Mouse (Mus musculus) spleen, adult 2 months (tissue): Measurements from ENCODE around the gene Lig1. TPM values are rescaled to one million over a fixed set of nuclear protein-coding genes. Genes with fewer than 3 reads are reported as not detected.
"Not testable (repeated sequence)": the region's sequence is repeated elsewhere in the genome, so short reads cannot be mapped to it uniquely, and the experiment has no call there.

ENCODE experiments used
- DNase-seq, 2 experiments: peaks; one replicate each; pipeline versions ENCODE4 v3.0.0 to v3.0.0-alpha.2; 2012 to 2021; ENCODE audit warnings: low spot score in 2 of 2, low read depth in 1 of 2
- H3K27ac ChIP-seq: fragments of 200-500 bp; 2 replicates; pipeline ENCODE4 v1.5.1; 2012; ENCODE audit warnings: low read length, inconsistent platforms; ENCODE audit not compliant: insufficient read depth
- H3K27me3 ChIP-seq: fragments of 200-500 bp; 2 replicates; pipeline ENCODE4 v1.6.1; 2012; ENCODE audit warnings: mild to moderate bottlenecking, moderate library complexity, low read length, inconsistent platforms; ENCODE audit not compliant: control insufficient read depth, insufficient read depth
- H3K36me3 ChIP-seq: fragments of 200-500 bp; 2 replicates; pipeline ENCODE4 v1.6.1; 2012; ENCODE audit warnings: mild to moderate bottlenecking, low read length, inconsistent platforms; ENCODE audit not compliant: control insufficient read depth, insufficient read depth
- H3K4me1 ChIP-seq: fragments of 200-500 bp; 2 replicates; pipeline ENCODE4 v1.6.1; 2011; ENCODE audit warnings: inconsistent platforms; ENCODE audit not compliant: control insufficient read depth, insufficient read depth, insufficient read length
- H3K4me3 ChIP-seq: fragments of 200-500 bp; 2 replicates; pipeline ENCODE4 v1.5.1; 2011; ENCODE audit warnings: mild to moderate bottlenecking, inconsistent platforms; ENCODE audit not compliant: insufficient read depth, insufficient read length; ENCODE audit errors: extremely low read depth
- CTCF ChIP-seq: fragments of 200-500 bp; IDR thresholded peaks from 2 replicates; pipeline ENCODE4 v1.5.1; 2011; ENCODE audit warnings: mild to moderate bottlenecking, inconsistent platforms; ENCODE audit not compliant: insufficient read depth, insufficient read length, insufficient replicate concordance; ENCODE audit errors: extremely low read depth
- POLR2A ChIP-seq: fragments of 200-500 bp; IDR thresholded peaks from 2 replicates; pipeline ENCODE4 v1.6.1; 2011; ENCODE audit warnings: low read depth, low read length, inconsistent platforms
- WGBS: fragments of 180-500 bp; shearing (Covaris S2); methylation state at CpG from one replicate; pipeline ENCODE4 v1.1.7; 2018; 5-methylcytosine and 5-hydroxymethylcytosine counted together
- polyA plus RNA-seq: library from polyadenylated mRNA; depleted of rRNA; stranded (reverse); fragments of >200 nt; gene quantifications from 2 replicates; pipeline ENCODE4 v1.2.3, GENCODE M21; 2012

The Lig1 gene
- polyA plus RNA-seq, 1 experiment = 9.3 TPM

DNA sequence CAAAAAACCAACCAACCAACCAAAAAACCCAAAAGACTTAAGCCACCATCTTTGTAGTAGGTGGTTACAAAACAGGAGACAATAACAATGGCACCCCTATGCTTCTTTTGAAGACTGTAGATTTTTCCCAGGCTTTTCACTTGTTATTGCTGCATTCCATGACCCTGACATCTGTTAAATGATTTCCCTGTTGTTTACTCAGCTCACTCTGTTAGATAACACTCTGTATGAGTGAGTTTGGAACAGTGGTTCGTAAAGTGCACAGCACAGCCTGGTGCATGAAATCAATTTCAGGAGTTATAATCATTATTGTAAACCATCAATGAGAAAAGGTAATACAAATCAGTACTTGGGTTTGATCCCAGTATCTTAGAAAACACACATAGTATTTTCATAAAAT, 5.4 kb upstream of the Lig1 start:
- TF ChIP-seq POLR2A (no peak), CTCF (no peak)

DNA sequence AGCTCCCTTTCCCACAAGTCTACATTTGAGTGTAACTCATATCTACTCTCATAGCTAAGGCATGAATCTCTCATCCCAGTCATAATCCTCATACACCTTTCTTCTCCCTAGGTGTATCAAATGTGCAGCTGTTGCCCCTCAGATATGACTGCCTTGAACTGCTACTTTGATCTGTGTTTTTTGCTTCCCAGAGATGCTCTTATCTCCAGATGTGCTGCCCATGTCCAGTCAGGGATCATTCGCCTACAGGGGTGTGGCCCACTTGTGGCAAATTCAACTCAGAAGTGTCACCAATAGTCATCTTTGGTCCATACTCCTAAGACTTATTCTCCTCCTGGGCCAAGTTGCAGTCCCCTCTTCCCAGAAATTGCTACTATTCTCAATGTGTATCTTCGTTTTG, 750 bp downstream of the Lig1 start:
- Histone ChIP-seq H3K36me3 (no peaks in the 10 kb centered on the region), H3K4me1 (peaks cover 2% of the 10 kb centered on the region; the same call in 1 of the 2 replicates), H3K4me3 (peak overlapping the region; percentile 73), H3K27me3 (no peaks in the 10 kb centered on the region), H3K27ac (peak overlapping the region; percentile 76; the same call in 1 of the 2 replicates)
- DNase-seq = no peak
- no peak for TF ChIP-seq POLR2A
- no peak for TF ChIP-seq CTCF
- WGBS = 26% methylated on average over 2 of the region's 2 CpGs

More for the DNA sequence above, 5.4 kb upstream of the Lig1 start:
- Histone ChIP-seq H3K27me3 (no peaks in the 10 kb centered on the region), H3K4me1 (no peaks in the 10 kb centered on the region), H3K4me3 (no peak overlapping the region), H3K36me3 (no peaks in the 10 kb centered on the region), H3K27ac (no peak overlapping the region)
- WGBS = 92% methylated on average over 1 of the region's 1 CpGs
- DNase-seq = no peak

DNA sequence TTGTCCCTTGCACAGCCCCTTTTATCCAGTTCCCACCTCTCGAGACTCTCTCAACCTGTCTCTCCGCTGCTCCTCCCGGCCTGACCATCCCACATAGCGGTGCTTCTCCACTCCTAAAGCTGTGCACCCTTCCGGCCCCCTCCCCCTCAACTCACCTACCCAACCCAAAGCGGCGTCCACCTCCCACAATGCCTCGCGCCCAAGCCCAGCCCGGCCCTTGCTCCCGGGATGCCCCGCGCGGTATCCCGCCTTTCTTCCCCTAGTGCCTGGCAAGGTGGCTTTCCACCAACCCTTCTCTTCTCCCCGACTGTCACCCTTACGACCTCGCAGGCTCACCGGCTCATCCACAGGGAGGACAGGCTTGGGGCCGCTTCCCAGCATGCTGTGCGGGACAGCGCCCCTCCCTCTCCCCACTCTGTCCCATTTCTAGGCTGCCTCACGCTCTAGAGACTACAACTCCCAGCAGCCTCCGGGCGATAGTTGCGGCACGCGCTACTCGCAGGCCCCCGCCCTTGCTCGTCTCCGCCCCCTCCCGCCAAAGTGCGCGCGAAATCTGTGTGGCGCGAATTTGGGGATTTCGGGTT, 1.3 kb downstream of the Lig1 start, which contains the start of gene Zswim9:
Gene Zswim9, minus strand, starts transcription at position 414 of the 584 bp plus-strand sequence.
- under 1% methylated on average over 39 of the region's 39 CpGs for WGBS
- H3K27ac ChIP-seq = peak within 1 kb of the TSS; percentile 76
- TF ChIP-seq POLR2A (peak; percentile 44; the same call in 1 of the 2 replicates), CTCF (no peak)
- DNase-seq = peak; percentile 81 to 93
- H3K27me3 ChIP-seq = no peaks in the 10 kb centered on the region
- no peaks in the 10 kb centered on the region for H3K36me3 ChIP-seq
- H3K4me1 ChIP-seq = peaks cover 2% of the 10 kb centered on the region; the same call in 1 of the 2 replicates
- peak within 1 kb of the TSS; percentile 73 for H3K4me3 ChIP-seq

DNA sequence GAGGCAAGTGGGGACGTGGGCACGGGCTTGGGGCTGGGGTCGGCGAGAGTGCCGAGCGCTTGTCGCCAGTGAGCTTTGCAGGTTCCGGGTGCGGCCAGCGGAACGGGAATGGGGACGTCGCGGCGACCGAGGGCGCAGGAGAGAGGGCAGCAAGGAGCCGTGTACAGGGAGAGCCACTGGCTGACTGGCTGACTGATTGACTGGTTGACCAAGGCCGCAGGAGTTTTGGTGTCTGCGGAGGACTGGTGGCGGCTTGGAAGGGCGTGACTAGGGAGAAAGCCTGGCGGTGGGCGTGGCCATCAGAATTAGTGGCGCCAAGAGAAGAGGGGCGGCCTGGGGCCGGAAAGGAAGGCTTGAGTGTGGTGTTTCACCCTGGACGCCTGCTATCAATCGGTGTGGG, 1.9 kb downstream of the Lig1 start:
- H3K4me1 ChIP-seq, H3K27ac ChIP-seq, H3K27me3 ChIP-seq, H3K36me3 ChIP-seq, DNase-seq: not testable (repeated sequence)
- H3K4me3 ChIP-seq = peak overlapping the region; percentile 73
- WGBS = 2% methylated on average over 15 of the region's 29 CpGs

DNA sequence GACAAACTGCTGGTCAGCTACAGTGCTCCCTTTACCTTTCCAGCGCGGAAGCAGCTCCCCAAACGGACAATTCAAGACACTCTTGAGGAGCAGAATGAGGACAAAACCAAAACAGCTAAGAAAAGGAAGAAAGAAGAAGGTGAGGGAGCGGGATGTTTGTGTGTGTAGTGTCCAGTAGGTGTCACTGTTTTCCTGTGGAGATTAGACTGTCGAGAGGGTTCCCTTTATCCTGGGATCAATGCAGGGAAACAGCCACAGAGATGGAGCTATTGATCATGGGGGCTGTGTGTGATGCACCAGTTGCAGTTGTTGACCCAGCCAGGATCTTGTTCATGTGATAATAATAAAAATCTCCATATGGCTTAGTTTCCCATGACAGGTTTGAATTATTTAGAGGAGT, 11.5 kb downstream of the Lig1 start:
- TF ChIP-seq CTCF (peak; percentile 32; the same call in 1 of the 2 replicates), POLR2A (no peak)
- DNase-seq = no peak
- no peak overlapping the region for H3K27ac ChIP-seq
- H3K4me1 ChIP-seq = no peaks in the 10 kb centered on the region
- WGBS = 75% methylated on average over 5 of the region's 5 CpGs
- no peak overlapping the region for H3K4me3 ChIP-seq
- peaks cover 6% of the 10 kb centered on the region for H3K36me3 ChIP-seq
- H3K27me3 ChIP-seq = no peaks in the 10 kb centered on the region

DNA sequence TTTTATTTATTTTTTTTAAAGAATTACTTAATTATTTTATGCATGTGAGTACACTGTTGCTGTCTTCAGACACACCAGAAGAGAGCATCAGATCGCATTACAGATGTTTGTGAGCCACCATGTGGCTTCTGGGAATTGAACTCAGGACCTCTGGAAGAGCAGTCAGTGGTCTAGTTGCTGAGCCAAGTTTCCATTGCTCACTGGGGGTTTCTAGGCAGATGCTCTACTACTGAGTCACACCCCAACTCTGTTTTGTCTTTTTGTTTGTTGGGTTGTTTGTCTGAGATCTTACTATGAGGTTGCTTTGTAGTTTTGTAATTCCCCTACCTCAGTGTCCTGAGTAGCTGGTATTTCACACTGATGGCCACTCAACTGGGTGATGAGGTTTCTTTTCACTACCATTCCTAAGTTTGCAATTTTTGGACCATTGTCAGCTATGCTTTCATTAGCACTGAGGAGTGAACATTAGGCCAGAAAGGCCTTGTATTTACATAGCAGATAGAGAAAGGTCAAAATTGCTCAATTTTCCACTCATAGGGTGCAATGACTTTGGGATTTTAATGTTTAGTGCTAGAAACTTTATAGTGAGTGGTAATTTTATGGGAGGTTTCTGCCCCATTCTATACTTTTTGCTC, 13.1 kb downstream of the Lig1 start:
- TF ChIP-seq POLR2A (no peak), CTCF (no peak)
- DNase-seq = no peak
- H3K36me3 ChIP-seq = peaks cover 6% of the 10 kb centered on the region
- 94% methylated on average over 1 of the region's 1 CpGs for WGBS
- H3K4me3 ChIP-seq = no peak overlapping the region
- no peaks in the 10 kb centered on the region for H3K27me3 ChIP-seq
- H3K27ac ChIP-seq = no peak overlapping the region
- H3K4me1 ChIP-seq = no peaks in the 10 kb centered on the region

DNA sequence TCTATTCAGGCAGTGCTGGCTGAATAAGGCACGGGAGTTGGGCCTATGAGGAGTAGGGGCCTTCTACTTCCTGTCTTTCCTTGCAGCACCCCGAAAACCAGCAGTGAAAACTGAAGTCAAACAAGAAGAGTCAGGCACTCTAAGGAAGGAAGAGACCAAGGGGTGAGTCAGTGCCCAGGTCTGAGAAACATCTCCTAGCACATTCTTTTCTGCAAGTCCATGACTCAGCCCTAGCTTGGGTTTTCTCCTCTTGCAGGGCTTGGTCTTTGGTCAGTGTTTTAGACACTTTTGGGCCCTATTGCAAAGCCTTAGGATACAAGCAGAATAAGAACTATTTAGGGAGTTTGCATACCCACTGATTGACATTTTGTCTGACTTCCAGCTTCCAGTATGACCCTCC, 14.3 kb downstream of the Lig1 start:
- 90% methylated on average over 2 of the region's 2 CpGs for WGBS
- H3K36me3 ChIP-seq = peaks cover 8% of the 10 kb centered on the region
- DNase-seq = no peak
- H3K27ac ChIP-seq = no peak overlapping the region
- H3K27me3 ChIP-seq = no peaks in the 10 kb centered on the region
- no peaks in the 10 kb centered on the region for H3K4me1 ChIP-seq
- TF ChIP-seq CTCF (no peak), POLR2A (no peak)
- no peak overlapping the region for H3K4me3 ChIP-seq
